Mouse (Mus musculus) mature B cell (primary cell): ENCODE measurements around the gene Hipk1.

Experiments used
- in situ Hi-C: fragments of 300-500 bp; cut with MboI; formaldehyde crosslinking; loops from 2 replicates; pipeline ENCODE4 v1.14.3; 2019

Hipk1 gene

DNA sequence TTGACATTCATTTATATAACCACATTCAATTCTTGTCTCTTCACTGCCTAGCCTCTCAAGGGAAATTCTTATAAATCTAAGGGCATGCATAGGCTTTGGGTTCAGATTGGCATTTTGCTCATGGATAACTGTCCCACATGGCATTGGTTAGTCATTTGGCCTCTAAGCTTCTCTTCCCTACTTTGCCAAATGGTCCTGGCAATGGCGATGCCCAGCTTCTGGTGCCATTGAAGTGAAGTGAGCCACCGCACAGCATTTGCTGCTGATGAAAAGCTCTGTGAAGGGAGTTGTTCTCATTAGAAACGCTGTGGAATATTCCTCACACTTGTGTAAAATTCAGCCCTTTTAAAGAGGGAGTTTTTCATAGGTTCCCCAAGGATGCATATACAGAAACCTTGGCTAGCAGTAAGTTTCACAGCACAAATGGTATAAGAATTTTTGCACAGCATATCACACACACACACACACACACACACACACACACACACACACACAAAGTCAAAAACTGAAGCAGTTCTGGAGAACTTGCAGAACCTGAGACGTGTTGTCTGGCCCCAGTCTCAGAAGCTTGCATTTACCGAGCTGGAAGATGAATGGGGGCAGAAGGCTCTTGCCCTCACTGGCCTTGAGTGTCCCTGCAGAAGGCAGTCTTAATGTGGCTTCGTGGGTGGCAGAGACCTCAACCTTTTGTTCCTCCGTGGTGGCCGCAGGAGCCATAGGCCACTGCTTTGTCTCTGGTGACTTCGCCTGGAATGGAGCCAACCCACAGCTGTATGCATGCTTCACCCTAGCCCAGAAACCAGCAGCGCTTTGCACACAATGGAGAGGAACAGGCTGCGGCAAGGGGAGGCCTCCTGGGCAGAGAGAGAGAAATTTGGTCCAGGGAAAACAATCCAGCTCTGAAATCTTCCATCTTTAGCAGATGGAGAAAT is 75.3 kb downstream of the Hipk1 start:
- in situ Hi-C loops: no loop called here

DNA sequence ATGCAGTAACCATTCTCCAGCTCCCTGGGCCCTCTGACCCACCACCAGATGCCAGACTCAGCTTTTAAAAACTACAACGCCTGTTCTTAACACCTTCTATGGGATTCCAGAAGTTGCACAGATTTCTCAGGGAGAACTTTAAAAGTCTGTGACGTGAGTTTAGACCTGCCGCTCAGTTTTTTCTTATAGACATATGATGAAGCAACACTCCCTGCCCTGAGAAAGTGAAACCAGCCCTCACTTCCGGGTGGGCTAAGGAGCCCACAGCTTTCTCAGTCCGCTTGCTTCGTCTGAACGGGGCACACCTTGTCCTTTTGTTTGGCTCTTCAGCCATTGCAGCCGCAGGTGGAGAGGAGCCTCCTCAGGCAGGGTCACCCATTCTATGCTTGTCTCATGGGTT is 76.4 kb downstream of the Hipk1 start:
- in situ Hi-C loops: no loop called here

DNA sequence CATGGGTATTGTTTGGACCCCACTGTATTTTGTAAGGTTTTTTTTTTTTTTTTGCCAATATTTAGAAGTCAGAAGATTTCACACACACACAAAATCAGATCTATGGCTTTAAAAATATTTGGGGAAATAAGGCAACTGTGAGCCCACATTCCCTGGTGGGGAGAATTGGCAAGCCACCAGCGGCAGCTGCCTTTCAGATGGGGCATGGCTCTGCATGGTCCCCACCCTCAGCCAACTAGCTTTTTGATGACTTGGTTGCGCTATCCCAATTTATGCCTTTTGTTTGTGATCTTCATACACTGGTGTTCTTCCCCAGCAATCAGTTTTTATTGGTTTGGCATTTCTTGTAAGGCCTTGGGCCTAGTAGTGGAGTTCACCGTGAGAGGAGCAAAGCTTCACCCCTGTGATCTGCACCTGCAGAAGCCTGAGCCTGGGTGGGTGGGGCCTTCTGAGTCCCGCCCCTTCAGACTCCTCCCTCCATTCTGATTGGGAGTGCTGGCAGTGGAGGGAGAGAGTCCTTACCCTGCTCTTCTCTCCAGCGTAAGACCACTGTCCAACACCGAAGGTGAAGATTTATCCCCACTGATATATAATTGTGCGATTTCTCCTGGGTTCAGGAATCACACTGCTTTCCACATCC is 77.0 kb downstream of the Hipk1 start:
- in situ Hi-C loops: no loop called here

DNA sequence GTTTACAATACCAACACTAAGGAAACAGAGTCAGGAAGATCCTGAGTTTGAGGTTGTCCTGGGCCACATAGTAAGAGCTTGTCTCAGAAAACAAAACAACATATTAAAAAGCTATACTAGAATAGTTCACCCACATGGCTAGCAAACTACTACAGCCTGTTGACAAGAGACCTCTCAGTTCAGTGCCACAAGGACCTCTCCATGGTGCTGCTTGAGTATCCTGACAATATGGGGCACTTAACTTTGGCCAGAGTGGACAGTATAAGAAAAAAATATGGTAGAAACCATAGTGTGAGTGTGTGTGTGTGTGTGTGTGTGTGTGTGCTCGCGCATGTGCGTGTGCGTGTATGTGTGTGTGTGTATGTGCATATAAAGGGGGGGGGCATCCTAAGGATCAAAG is 79.2 kb downstream of the Hipk1 start:
- in situ Hi-C loops: no loop called here

DNA sequence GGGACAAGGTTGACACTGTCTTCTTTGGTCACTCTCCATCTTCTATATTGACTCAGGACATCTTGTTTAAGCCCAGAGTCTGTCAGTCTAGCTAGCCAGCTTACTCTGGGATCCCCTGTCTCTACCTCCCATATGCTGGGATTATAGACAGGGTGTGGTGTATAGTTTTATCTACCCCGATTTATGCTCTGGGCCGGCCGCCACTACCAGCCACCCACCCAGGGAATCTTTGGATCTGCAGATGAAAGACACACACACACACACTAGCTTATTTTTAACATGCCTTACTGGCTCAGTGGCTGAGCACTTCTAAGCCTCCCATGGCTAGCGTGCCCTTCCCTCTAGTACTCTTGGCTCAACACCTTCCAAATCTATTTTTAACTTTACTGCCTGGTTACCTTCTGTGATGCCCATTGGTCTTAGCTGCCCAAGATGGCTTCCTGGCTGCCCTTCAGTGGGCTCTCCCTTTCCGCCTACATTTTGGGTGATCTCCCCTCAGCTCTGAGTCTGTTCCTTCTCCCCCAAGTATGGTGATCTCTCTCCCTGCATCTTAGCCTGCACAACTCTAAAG is 81.8 kb downstream of the Hipk1 start:
- in situ Hi-C loops: no loop called here

DNA sequence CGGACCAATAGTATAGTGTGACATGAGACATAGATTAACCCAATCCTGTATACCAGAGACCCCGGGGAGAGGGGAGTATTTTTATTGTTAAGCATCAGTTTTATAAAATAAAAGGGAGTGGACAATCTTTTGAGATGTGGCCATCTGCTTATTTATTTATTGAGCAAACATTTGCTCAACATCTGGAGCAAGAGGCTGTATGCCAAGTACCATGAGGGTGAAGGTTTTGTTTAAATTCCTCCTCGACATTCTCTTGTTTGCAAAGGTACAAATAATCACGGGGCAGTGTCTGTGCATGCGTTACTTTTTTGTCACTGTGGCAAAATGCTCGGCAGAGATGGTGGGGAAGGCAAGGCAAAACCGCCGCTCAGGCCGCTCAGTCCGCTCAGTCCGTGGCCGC is 85.9 kb downstream of the Hipk1 start:
- in situ Hi-C loops: no loop called here

DNA sequence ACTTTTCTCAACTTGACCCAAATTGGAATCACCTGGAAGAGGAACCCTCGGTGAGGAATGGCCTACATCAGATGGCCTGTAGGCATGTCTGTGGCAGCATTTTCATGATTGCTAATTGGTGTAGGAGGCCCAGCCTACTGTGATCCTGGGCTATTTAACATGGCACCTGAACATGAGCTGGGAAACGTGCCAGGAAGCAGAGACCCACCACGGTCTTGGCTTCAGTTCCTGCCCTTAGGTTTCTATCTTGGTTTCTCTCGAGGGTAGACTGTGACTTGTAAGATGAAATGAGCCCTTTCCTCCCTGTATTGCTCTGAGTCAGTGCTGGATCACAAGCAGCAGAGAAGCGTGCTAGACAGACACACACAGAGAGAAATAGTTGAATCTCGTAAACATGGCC is 86.7 kb downstream of the Hipk1 start:
- in situ Hi-C loops: no loop called here

DNA sequence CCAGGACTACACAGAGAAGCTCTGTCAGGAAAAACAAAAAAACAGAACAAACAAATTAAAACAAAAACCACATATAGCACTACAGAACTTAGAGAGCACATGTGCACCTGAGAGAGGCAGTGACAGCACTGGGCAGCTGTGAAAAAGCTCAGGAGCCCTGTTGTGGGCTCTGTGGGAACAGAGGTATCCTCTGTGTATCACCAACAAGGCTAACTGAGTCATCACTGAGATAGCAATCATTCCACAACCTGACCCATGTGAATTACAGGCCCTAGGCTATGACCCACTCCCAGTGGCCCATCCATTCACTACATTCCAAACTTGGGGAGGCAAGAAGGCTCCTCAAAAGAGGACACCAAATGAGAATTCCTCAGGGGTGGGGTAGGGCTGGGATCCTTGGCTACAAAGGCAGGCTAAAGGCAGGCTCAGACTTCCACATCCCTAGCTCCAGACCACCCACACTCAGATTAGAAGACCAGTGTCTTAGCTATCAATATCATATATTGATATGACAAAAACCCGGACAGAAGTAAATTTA is 94.9 kb downstream of the Hipk1 start:
- in situ Hi-C loops: no loop called here

DNA sequence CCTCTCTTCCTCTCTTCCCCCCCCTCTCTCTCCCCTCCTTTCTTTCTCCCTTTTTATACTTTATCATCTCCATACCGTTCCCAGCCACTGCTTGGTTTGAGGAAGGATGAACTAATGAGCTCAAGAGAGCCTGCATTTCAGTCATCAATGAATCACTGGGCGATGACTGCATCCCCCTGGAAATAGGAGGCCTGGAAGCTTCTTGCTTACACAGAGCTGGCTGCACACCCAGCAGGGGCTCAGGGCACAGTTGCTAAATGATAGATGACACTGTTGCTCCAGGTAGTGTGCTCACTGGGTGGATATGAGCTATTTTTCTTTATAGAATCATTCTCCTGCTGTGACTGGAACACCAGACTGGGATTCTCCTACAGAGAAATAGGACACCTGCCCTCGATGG is 95.8 kb downstream of the Hipk1 start:
- in situ Hi-C loops: no loop called here

DNA sequence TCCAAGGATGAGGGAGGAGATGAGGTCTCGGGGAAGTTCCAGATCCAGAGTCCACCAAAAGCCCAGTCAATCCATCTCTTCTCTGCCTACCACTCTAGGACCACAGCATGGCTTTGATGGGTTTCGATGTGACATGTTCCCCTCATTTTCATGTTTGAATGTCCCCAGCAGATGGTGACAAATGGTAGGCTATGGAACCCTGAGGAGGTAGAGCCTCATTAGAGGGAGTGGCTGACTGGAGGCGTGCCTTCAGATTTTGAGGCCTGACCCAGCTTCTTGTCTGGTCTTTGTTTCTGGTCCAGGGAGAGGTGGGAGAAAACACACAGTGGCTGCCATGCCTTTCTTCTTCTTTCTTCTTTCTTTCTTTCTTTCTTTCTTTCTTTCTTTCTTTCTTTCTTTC is 100.9 kb downstream of the Hipk1 start:
- in situ Hi-C loops: no loop called here
